Mouse (Mus musculus): Measurements from ENCODE around the gene Nol12. TPM values are rescaled to one million over a fixed set of nuclear protein-coding genes. Genes with fewer than 3 reads are reported as not detected.

Nol12 gene
- polyA plus RNA-seq, 2 experiments from 2014 or later = 44.5 to 46.9 TPM

Other genes with a start within 250 kb of the Nol12 start
- not detected for gene Elfn2, start 216.2 kb upstream of the Nol12 start, polyA plus RNA-seq (2017; shearing (Covaris generic))
- gene Mfng, start 161.5 kb upstream of the Nol12 start, polyA plus RNA-seq (2017; shearing (Covaris generic)) = 10 to 100 TPM; 47.5 to 55.4 TPM
- gene Card10, start 131.9 kb upstream of the Nol12 start, polyA plus RNA-seq (2017; shearing (Covaris generic)) = not detected
- gene Cdc42ep1, start 92.3 kb upstream of the Nol12 start, polyA plus RNA-seq (2017; shearing (Covaris generic)) = not detected
- not detected for gene Lgals2, start 79.4 kb upstream of the Nol12 start, polyA plus RNA-seq (2017; shearing (Covaris generic))
- 10 to 100 TPM; 13.8 to 18.1 TPM for gene Gga1, start 57.7 kb upstream of the Nol12 start, polyA plus RNA-seq (2017; shearing (Covaris generic))
- gene Gm49510, start 35.3 kb upstream of the Nol12 start, polyA plus RNA-seq (2017; shearing (Covaris generic)) = not detected
- gene Sh3bp1, start 35.2 kb upstream of the Nol12 start, polyA plus RNA-seq (2017; shearing (Covaris generic)) = 10 to 100 TPM; 43.8 to 75.5 TPM
- 1 to 10 TPM; 2.5 TPM for gene Pdxp, start 21.0 kb upstream of the Nol12 start, polyA plus RNA-seq (2017; shearing (Covaris generic))
- 1,000 to 10,000 TPM in 1 of 2 experiments, 100 to 1,000 TPM in 1; 804 to 1,171 TPM for gene Lgals1, start 8.2 kb upstream of the Nol12 start, polyA plus RNA-seq (2017; shearing (Covaris generic))
- 10 to 100 TPM; 18.6 to 30.9 TPM for gene Triobp, start 12.8 kb downstream of the Nol12 start, polyA plus RNA-seq (2017; shearing (Covaris generic))
- 10 to 100 TPM; 37.2 to 37.8 TPM for gene H1f0, start 93.5 kb downstream of the Nol12 start, polyA plus RNA-seq (2017; shearing (Covaris generic))
- not detected for gene Galr3, start 107.0 kb downstream of the Nol12 start, polyA plus RNA-seq (2017; shearing (Covaris generic))
- gene Ankrd54, start 128.0 kb downstream of the Nol12 start, polyA plus RNA-seq (2017; shearing (Covaris generic)) = 1 to 10 TPM; 7.4 to 8.1 TPM
- 100 to 1,000 TPM; 241 to 298 TPM for gene Eif3l, start 140.2 kb downstream of the Nol12 start, polyA plus RNA-seq (2017; shearing (Covaris generic))
- 10 to 100 TPM; 11.1 to 11.3 TPM for gene Micall1, start 174.0 kb downstream of the Nol12 start, polyA plus RNA-seq (2017; shearing (Covaris generic))
- 100 to 1,000 TPM; 105 to 132 TPM for gene Polr2f, start 206.1 kb downstream of the Nol12 start, polyA plus RNA-seq (2017; shearing (Covaris generic))
- gene 1700088E04Rik, start 206.3 kb downstream of the Nol12 start, polyA plus RNA-seq (2017; shearing (Covaris generic)) = 1 to 10 TPM; 7.0 to 7.3 TPM
- not detected for gene Sox10, start 230.3 kb downstream of the Nol12 start, polyA plus RNA-seq (2017; shearing (Covaris generic))